Mouse (Mus musculus) induced T-regulatory cell, adult 2 months (primary cell): ENCODE measurements around the gene Gm28048.

ENCODE experiments used
- DNase-seq: peaks from one replicate; pipeline ENCODE4 v3.0.0-alpha.2; 2012; ENCODE audit warnings: low read depth

Gm28048 gene

GRCm38 (mm10) chr11:22989786-22990185 lies 7.9 kb upstream of the Gm28048 start:
- DNase-seq = no peak

GRCm38 (mm10) chr11:22987357-22987756 lies 5.5 kb upstream of the Gm28048 start:
- DNase-seq = peak; percentile 87

- no peak for DNase-seq
These were observed 3.6 kb upstream of the Gm28048 start for GRCm38 (mm10) chr11:22985510-22985909.

GRCm38 (mm10) chr11:22982846-22983245 lies 956 bp upstream of the Gm28048 start:
- no peak for DNase-seq

- no peak for DNase-seq
These were observed 343 bp downstream of the Gm28048 start for GRCm38 (mm10) chr11:22981543-22981950.

- DNase-seq = no peak
These were observed 849 bp downstream of the Gm28048 start for GRCm38 (mm10) chr11:22981041-22981440.

- no peak for DNase-seq
These were observed 2.7 kb downstream of the Gm28048 start for GRCm38 (mm10) chr11:22979221-22979620.

GRCm38 (mm10) chr11:22978711-22979110 lies 3.2 kb downstream of the Gm28048 start:
- no peak for DNase-seq

GRCm38 (mm10) chr11:22978215-22978614 lies 3.7 kb downstream of the Gm28048 start:
- DNase-seq = no peak

GRCm38 (mm10) chr11:22973599-22973998 lies 8.3 kb downstream of the Gm28048 start:
- no peak for DNase-seq

GRCm38 (mm10) chr11:22972746-22973526 lies 9.0 kb downstream of the Gm28048 start:
- peak; percentile 90 for DNase-seq

GRCm38 (mm10) chr11:22971835-22972709 lies 9.8 kb downstream of the Gm28048 start, which contains the start of gene Zrsr1:
Zrsr1 (plus strand) TSS chr11:22972005.
- DNase-seq = peak; percentile 83

- no peak for DNase-seq
These were observed 11.3 kb downstream of the Gm28048 start for GRCm38 (mm10) chr11:22970546-22970945.

- DNase-seq = peak; percentile 78
These were observed 12.4 kb downstream of the Gm28048 start for GRCm38 (mm10) chr11:22969486-22969885.

- peak; percentile 58 for DNase-seq
These were observed 16.4 kb downstream of the Gm28048 start for GRCm38 (mm10) chr11:22965503-22965902.

- no peak for DNase-seq
These were observed 17.5 kb downstream of the Gm28048 start for GRCm38 (mm10) chr11:22964401-22964800.

GRCm38 (mm10) chr11:22962101-22962500 lies 19.8 kb downstream of the Gm28048 start:
- no peak for DNase-seq

- peak; percentile 57 for DNase-seq
These were observed 24.0 kb downstream of the Gm28048 start for GRCm38 (mm10) chr11:22957791-22958374.

GRCm38 (mm10) chr11:22956830-22957229 lies 25.1 kb downstream of the Gm28048 start:
- DNase-seq = peak; percentile 66

GRCm38 (mm10) chr11:22956346-22956745 lies 25.5 kb downstream of the Gm28048 start:
- no peak for DNase-seq

GRCm38 (mm10) chr11:22952668-22953067 lies 29.2 kb downstream of the Gm28048 start:
- DNase-seq = no peak

- DNase-seq = no peak
These were observed 31.8 kb downstream of the Gm28048 start for GRCm38 (mm10) chr11:22950131-22950530.
